Mouse (Mus musculus) heart, adult 11 months (tissue): ENCODE measurements around the gene Usp39.

Experiments
- DNase-seq: peaks from one replicate; pipeline ENCODE4 v3.0.0; 2022

Usp39 gene

GRCm38 (mm10) chr6:72345074-72345567, at the start of gene Usp39:
Gene Usp39 (minus strand): TSS chr6:72345184.
- peak; percentile 100 for DNase-seq

- DNase-seq = no peak
Measured at GRCm38 (mm10) chr6:72392341-72392740, 47.4 kb upstream of the Usp39 start.

- peak; percentile 99 for DNase-seq
Measured at GRCm38 (mm10) chr6:72390795-72391521, 46.0 kb upstream of the Usp39 start.

GRCm38 (mm10) chr6:72389941-72390771, 45.2 kb upstream of the Usp39 start, which contains the start of gene Vamp8:
Gene Vamp8 (minus strand): TSS chr6:72390703.
- peak; percentile 99 for DNase-seq

- DNase-seq = no peak
Measured at GRCm38 (mm10) chr6:72389471-72389940, 44.5 kb upstream of the Usp39 start.

- no peak for DNase-seq
Measured at GRCm38 (mm10) chr6:72388791-72389329, 43.9 kb upstream of the Usp39 start.

- DNase-seq = no peak
Measured at GRCm38 (mm10) chr6:72388266-72388665, 43.3 kb upstream of the Usp39 start.

GRCm38 (mm10) chr6:72387816-72388215, 42.8 kb upstream of the Usp39 start:
- no peak for DNase-seq

GRCm38 (mm10) chr6:72386561-72386960, 41.6 kb upstream of the Usp39 start:
- DNase-seq = no peak

GRCm38 (mm10) chr6:72385258-72385657, 40.3 kb upstream of the Usp39 start:
- no peak for DNase-seq

- DNase-seq = no peak
Measured at GRCm38 (mm10) chr6:72383952-72384351, 39.0 kb upstream of the Usp39 start.

GRCm38 (mm10) chr6:72383142-72383820, 38.3 kb upstream of the Usp39 start:
- DNase-seq = no peak

- DNase-seq = no peak
Measured at GRCm38 (mm10) chr6:72382494-72382893, 37.5 kb upstream of the Usp39 start.

GRCm38 (mm10) chr6:72380131-72380770, 35.3 kb upstream of the Usp39 start, which contains the start of gene Vamp5:
Gene Vamp5 (minus strand): TSS chr6:72380468.
- DNase-seq = peak; percentile 99

GRCm38 (mm10) chr6:72379377-72380130, 34.6 kb upstream of the Usp39 start:
- peak; percentile 95 for DNase-seq

GRCm38 (mm10) chr6:72378510-72379234, 33.7 kb upstream of the Usp39 start:
- no peak for DNase-seq

- peak; percentile 90 for DNase-seq
Measured at GRCm38 (mm10) chr6:72374820-72375563, 30.0 kb upstream of the Usp39 start.

GRCm38 (mm10) chr6:72374206-72374605, 29.2 kb upstream of the Usp39 start:
- DNase-seq = peak; percentile 87

- DNase-seq = peak; percentile 90
Measured at GRCm38 (mm10) chr6:72373184-72373583, 28.2 kb upstream of the Usp39 start.

GRCm38 (mm10) chr6:72371571-72371970, 26.6 kb upstream of the Usp39 start:
- DNase-seq = peak; percentile 82
